In the genomic region with DNA sequence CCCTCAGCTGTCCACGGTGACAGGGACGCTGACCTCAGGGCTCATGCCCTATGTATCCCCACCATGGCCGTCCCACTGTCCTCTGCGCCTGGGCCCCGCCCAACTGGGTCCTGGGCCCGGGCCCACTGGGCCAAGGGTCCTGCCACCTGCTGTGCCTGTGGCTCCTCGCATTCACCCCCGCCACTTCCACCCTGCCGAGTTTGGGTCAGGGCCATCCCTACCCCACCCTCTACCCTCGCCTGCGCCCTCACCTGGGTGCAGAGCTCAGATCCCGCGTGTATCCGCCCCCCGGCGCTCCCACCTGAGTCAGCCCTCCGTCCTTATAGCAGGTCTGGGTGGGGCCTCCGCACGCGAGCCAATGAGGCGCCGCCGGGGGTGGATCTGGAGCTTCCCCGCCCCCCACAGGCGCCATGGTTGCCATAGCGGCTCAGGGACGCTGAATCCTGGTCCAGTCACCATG, we compare ENCODE assay signal across 8 mouse cellular contexts. TPM values are rescaled to one million over a fixed set of nuclear protein-coding genes. Genes with fewer than 3 reads are reported as not detected.
A peak's percentile ranks its signal among the peaks of the same experiment; 100 is the strongest.
DNase-seq lines count a peak whose midpoint lies in the region; ATAC-seq and TF ChIP-seq lines count a peak whose summit lies in the region.

TSS of gene Plin5 (minus strand) at position 346 of the 460 bp plus-strand sequence.

- no peaks in the 10 kb centered on the region for H3K9me3 ChIP-seq in ES-Bruce4 (replicated peaks; ENCODE audit: control insufficient read depth, insufficient read depth, low read length, poor library complexity, severe bottlenecking)
- H3K9me3 ChIP-seq in forebrain, embryonic 11.5 days (ENCODE audit: control insufficient read depth, low read length), result peaks cover 5% of the 10 kb centered on the region
- H3K9me3 ChIP-seq in heart, embryonic 15.5 days (replicated peaks), result peaks cover 2% of the 10 kb centered on the region; the same call in 1 of the 2 replicates
- H3K9me3 ChIP-seq in kidney, embryonic 15.5 days (replicated peaks), result 0 out of 2 replicates have a peak, but pooled peaks cover 2% of the 10 kb centered on the region
- peaks cover 1% of the 10 kb centered on the region; the same call in 1 of the 2 replicates for H3K9me3 ChIP-seq in lung, postnatal 0 days (ENCODE audit: low read length)

- H3K4me1 ChIP-seq in ES-Bruce4 (ENCODE audit: control insufficient read depth, insufficient read depth, low read length), result no peaks in the 10 kb centered on the region
- peaks cover 5% of the 10 kb centered on the region; the same call in 1 of the 2 replicates for H3K4me1 ChIP-seq in forebrain, embryonic 11.5 days (replicated peaks; ENCODE audit: control insufficient read depth, insufficient read depth, low read length)
- H3K4me1 ChIP-seq in heart, embryonic 15.5 days (replicated peaks), result peaks cover 22% of the 10 kb centered on the region
- H3K4me1 ChIP-seq in kidney, embryonic 15.5 days, result peaks cover 25% of the 10 kb centered on the region
- H3K4me1 ChIP-seq in lung, postnatal 0 days (ENCODE audit: insufficient read depth, low read depth, low read length), result no peaks in the 10 kb centered on the region; the same call in 1 of the 2 replicates

- peak; percentile 93 for DNase-seq in adrenal gland, adult 2 months
- peak; percentile 72 for DNase-seq in forebrain, embryonic 11.5 days (ENCODE audit: low spot score)
- peak; percentile 55 for DNase-seq in lung, postnatal 0 days (ENCODE audit: low spot score)
- DNase-seq in right cerebral cortex, postnatal 14 days, result peak; percentile 67

- TF ChIP-seq POLR2A in ES-Bruce4 (IDR thresholded peaks at IDR 0.05; ENCODE audit: insufficient read depth, low read length), result peak; percentile 68

- H3K27me3 ChIP-seq in ES-Bruce4 (ENCODE audit: control insufficient read depth, insufficient read depth, low read length, poor library complexity, severe bottlenecking), result no peaks in the 10 kb centered on the region
- peaks cover 39% of the 10 kb centered on the region for H3K27me3 ChIP-seq in forebrain, embryonic 11.5 days (ENCODE audit: control insufficient read depth, insufficient read depth, low read length)
- H3K27me3 ChIP-seq in heart, embryonic 15.5 days, result peaks cover 57% of the 10 kb centered on the region
- peaks cover 58% of the 10 kb centered on the region for H3K27me3 ChIP-seq in kidney, embryonic 15.5 days
- H3K27me3 ChIP-seq in lung, postnatal 0 days (replicated peaks; ENCODE audit: insufficient read depth, low read length), result no peaks in the 10 kb centered on the region; the same call in 1 of the 2 replicates

- under 1% methylated on average over 27 of the region's 27 CpGs for WGBS in forebrain, embryonic 11.5 days
- 3% methylated on average over 27 of the region's 27 CpGs for WGBS in heart, embryonic 15.5 days
- 1% methylated on average over 27 of the region's 27 CpGs for WGBS in kidney, embryonic 15.5 days
- WGBS in lung, postnatal 0 days, result 5% methylated on average over 24 of the region's 27 CpGs

- H3K9ac ChIP-seq in ES-Bruce4 (ENCODE audit: low read depth, poor library complexity, severe bottlenecking), result peak within 1 kb of the TSS; percentile 31; the same call in 1 of the 2 replicates
- no peak within 1 kb of the TSS for H3K9ac ChIP-seq in forebrain, embryonic 11.5 days (ENCODE audit: low read length)
- peak within 1 kb of the TSS; percentile 44; the same call in 1 of the 2 replicates for H3K9ac ChIP-seq in heart, embryonic 15.5 days
- H3K9ac ChIP-seq in kidney, embryonic 15.5 days, result 0 out of 2 replicates have a peak within 1 kb of the TSS, but pooled peaks have one; percentile 37
- no peak within 1 kb of the TSS for H3K9ac ChIP-seq in lung, postnatal 0 days (replicated peaks; ENCODE audit: low read depth)

- peak within 1 kb of the TSS; percentile 54 for H3K4me2 ChIP-seq in forebrain, embryonic 11.5 days (ENCODE audit: low read depth, low read length, severe bottlenecking)
- peak within 1 kb of the TSS; percentile 73 for H3K4me2 ChIP-seq in heart, embryonic 15.5 days
- peak within 1 kb of the TSS; percentile 79 for H3K4me2 ChIP-seq in kidney, embryonic 15.5 days
- peak within 1 kb of the TSS; percentile 52 for H3K4me2 ChIP-seq in lung, postnatal 0 days (replicated peaks; ENCODE audit: low read depth, low read length)

- H3K4me3 ChIP-seq in ES-Bruce4 (ENCODE audit: low read depth, low read length), result peak within 1 kb of the TSS; percentile 85
- H3K4me3 ChIP-seq in forebrain, embryonic 11.5 days (ENCODE audit: low read depth, low read length), result peak within 1 kb of the TSS; percentile 15; the same call in 1 of the 2 replicates
- peak within 1 kb of the TSS; percentile 44 for H3K4me3 ChIP-seq in heart, embryonic 15.5 days
- peak within 1 kb of the TSS; percentile 44 for H3K4me3 ChIP-seq in kidney, embryonic 15.5 days (replicated peaks)
- peak within 1 kb of the TSS; percentile 14; the same call in 1 of the 2 replicates for H3K4me3 ChIP-seq in lung, postnatal 0 days (ENCODE audit: low read depth, low read length)

- TF ChIP-seq CTCF in ES-Bruce4 (IDR thresholded peaks at IDR 0.05; ENCODE audit: low read depth, low read length), result no peak
- no peak for TF ChIP-seq CTCF in lung, postnatal 0 days (IDR thresholded peaks at IDR 0.05)

- no peaks in the 10 kb centered on the region for H3K36me3 ChIP-seq in ES-Bruce4 (ENCODE audit: control insufficient read depth, insufficient read depth, low read length, poor library complexity, severe bottlenecking)
- H3K36me3 ChIP-seq in forebrain, embryonic 11.5 days (ENCODE audit: control insufficient read depth, insufficient read depth, low read length), result no peaks in the 10 kb centered on the region
- no peaks in the 10 kb centered on the region for H3K36me3 ChIP-seq in heart, embryonic 15.5 days
- H3K36me3 ChIP-seq in kidney, embryonic 15.5 days, result no peaks in the 10 kb centered on the region
- H3K36me3 ChIP-seq in lung, postnatal 0 days (ENCODE audit: insufficient read depth, low read length), result no peaks in the 10 kb centered on the region; the same call in 1 of the 2 replicates

- peak; percentile 57; the same call in 1 of the 2 replicates for ATAC-seq in forebrain, embryonic 11.5 days (replicated peaks; ENCODE audit: low FRiP score)
- ATAC-seq in heart, embryonic 15.5 days (replicated peaks; ENCODE audit: insufficient number of reproducible peaks, insufficient read depth, low FRiP score, low read depth), result peak; percentile 40; the same call in 1 of the 2 replicates
- peak; percentile 72 for ATAC-seq in kidney, embryonic 15.5 days (replicated peaks; ENCODE audit: low FRiP score)
- ATAC-seq in lung, postnatal 0 days, result peak; percentile 72
- no peak for ATAC-seq in inflammation-experienced regulatory T-cells, adult 6 months

- no peak within 1 kb of the TSS for H3K27ac ChIP-seq in ES-Bruce4 (ENCODE audit: insufficient read depth, low read length)
- H3K27ac ChIP-seq in forebrain, embryonic 11.5 days (ENCODE audit: low read depth, low read length), result no peak within 1 kb of the TSS
- no peak within 1 kb of the TSS for H3K27ac ChIP-seq in heart, embryonic 15.5 days
- H3K27ac ChIP-seq in kidney, embryonic 15.5 days, result no peak within 1 kb of the TSS
- H3K27ac ChIP-seq in lung, postnatal 0 days (ENCODE audit: low read length), result no peak within 1 kb of the TSS

- no peak for TF ChIP-seq EP300 in ES-Bruce4 (IDR thresholded peaks at IDR 0.05; ENCODE audit: insufficient read depth, low read depth, low read length)
- TF ChIP-seq EP300 in lung, postnatal 0 days (IDR thresholded peaks at IDR 0.05), result no peak

RNA-seq across cellular contexts. Expression of gene Plin5, which starts in this region (rescaled TPM):
- polyA plus RNA-seq in ES-Bruce4 (2011; ENCODE audit: insufficient read depth, insufficient read length, low read depth, missing spikeins), result 0.90 and 1.0 TPM in 2 replicates
- 10 to 100 TPM; 59.5 to 71.9 TPM for total RNA-seq in adrenal gland, adult 2 months (2021)
- polyA plus RNA-seq in adrenal gland, adult 2 months (2012; rRNA removed), result 42.9 and 91.7 TPM in 2 replicates
- polyA plus RNA-seq in forebrain, embryonic 11.5 days (2014; fragmentation: Nextera tagmentation; extraction: Ambion mirVana), result 0.21 TPM in 1 of 2 replicates, not detected in the other
- polyA plus RNA-seq in heart, embryonic 15.5 days (2015; fragmentation: Nextera tagmentation; extraction: Ambion mirVana), result 1.0 and 1.1 TPM in 2 replicates
- 1.5 and 1.9 TPM in 2 replicates for polyA plus RNA-seq in kidney, embryonic 15.5 days (2015; fragmentation: Nextera tagmentation; extraction: Ambion mirVana)
- 3.2 and 4.3 TPM in 2 replicates for polyA plus RNA-seq in lung, postnatal 0 days (2015; fragmentation: Nextera tagmentation; extraction: Ambion mirVana)
- polyA plus RNA-seq in inflammation-experienced regulatory T-cells, adult 6 months (2017; shearing (Covaris generic)), result under 1 TPM in 1 of 3 experiments, not detected in 2; 0.16 TPM

Comparison
In these comparisons a context has a peak if more than half of its experiments do, and no peak if none do; other contexts are left out.
1. Peak in DNase-seq, ATAC-seq, H3K4me3 ChIP-seq and H3K4me2 ChIP-seq in forebrain, embryonic 11.5 days; RNA of the gene not detected or under 1 TPM.
2. H3K4me3 ChIP-seq: peak in every context shown above with its lines; median percentile 85 in ES-Bruce4; 44 in heart, embryonic 15.5 days; 44 in kidney, embryonic 15.5 days; 15 in forebrain, embryonic 11.5 days; 14 in lung, postnatal 0 days.
3. H3K9ac ChIP-seq: peak in ES-Bruce4 (single experiment), heart, embryonic 15.5 days (single experiment) and kidney, embryonic 15.5 days (single experiment); none in forebrain, embryonic 11.5 days (single experiment) and lung, postnatal 0 days (single experiment).
4. Peak in every context shown above with its lines, with median percentiles within 50 percentile points of each other: DNase-seq and H3K4me2 ChIP-seq.